Mouse (Mus musculus) CH12.LX (cell line): ENCODE data around the gene Scn8a. TPM values are rescaled to one million over a fixed set of nuclear protein-coding genes. Genes with fewer than 3 reads are reported as not detected.

ENCODE experiments used
- DNase-seq: peaks from one replicate; pipeline ENCODE4 v3.0.0-alpha.2; 2013; ENCODE audit errors: extremely low read depth
- H3K27ac ChIP-seq: 2 replicates; pipeline ENCODE4 v1.5.1; 2012; ENCODE audit warnings: low read depth, mild to moderate bottlenecking, control low read depth, moderate library complexity; ENCODE audit not compliant: insufficient read depth
- H3K27me3 ChIP-seq: replicated peaks from 2 replicates; pipeline ENCODE3; 2012; ENCODE audit warnings: inconsistent platforms
- H3K36me3 ChIP-seq, 2 experiments: replicated peaks in 1 of 2; 2 replicates each; pipeline versions ENCODE3 to v1.6.1; 2012; ENCODE audit warnings: inconsistent platforms in 1 of 2, low read length in 1 of 2, mild to moderate bottlenecking in 1 of 2, mixed read lengths in 1 of 2, moderate library complexity in 1 of 2; ENCODE audit not compliant: control insufficient read depth in 1 of 2, insufficient read depth in 1 of 2
- H3K4me1 ChIP-seq, 2 experiments: 2 replicates each; pipeline ENCODE4 v1.6.1; 2012; ENCODE audit warnings: inconsistent platforms in 1 of 2, moderate library complexity in 1 of 2; ENCODE audit not compliant: insufficient read depth in 2 of 2, control insufficient read depth in 1 of 2
- H3K4me2 ChIP-seq: 2 replicates; pipeline ENCODE4 v1.6.1; 2012; ENCODE audit warnings: low read depth, mild to moderate bottlenecking, control low read depth; ENCODE audit not compliant: poor library complexity, insufficient read depth, severe bottlenecking
- H3K4me3 ChIP-seq, 3 experiments: fragments of 150-350 bp in 1 of 3; sonication (generic) in 1 of 3; replicated peaks in 1 of 3; 2 replicates each; pipeline versions ENCODE3 to v1.5.1; 2011 to 2012; ENCODE audit warnings: low read depth in 2 of 3, low read length in 2 of 3, mild to moderate bottlenecking in 2 of 3, moderate library complexity in 2 of 3, control low read depth in 1 of 3, improper control_type of control experiment in 1 of 3, inconsistent platforms in 1 of 3, mixed read lengths in 1 of 3; ENCODE audit not compliant: poor library complexity in 1 of 3
- H3K79me2 ChIP-seq: replicated peaks from 2 replicates; pipeline ENCODE4 v1.6.1; 2012; ENCODE audit warnings: mild to moderate bottlenecking, moderate library complexity; ENCODE audit not compliant: control insufficient read depth, poor library complexity, insufficient read depth, severe bottlenecking; ENCODE audit errors: extremely low read depth
- H3K9ac ChIP-seq: 2 replicates; pipeline ENCODE4 v1.6.1; 2012; ENCODE audit warnings: low read depth, mild to moderate bottlenecking, control low read depth, moderate library complexity; ENCODE audit not compliant: insufficient read depth
- H3K9me3 ChIP-seq: replicated peaks from 2 replicates; pipeline ENCODE3; 2012; ENCODE audit warnings: low read length, inconsistent platforms, mixed read lengths
- BHLHE40 ChIP-seq: IDR thresholded peaks from 2 replicates; pipeline ENCODE4 v1.6.1; 2011; ENCODE audit warnings: mild to moderate bottlenecking, low read depth, low read length, improper control_type of control experiment
- CHD1 ChIP-seq: IDR thresholded peaks from 2 replicates; pipeline ENCODE4 v1.6.1; 2012; ENCODE audit warnings: low read depth, low read length, improper control_type of control experiment, inconsistent platforms
- E2F4 ChIP-seq: IDR thresholded peaks from 2 replicates; pipeline ENCODE4 v1.6.1; 2011; ENCODE audit warnings: low read depth, low read length, improper control_type of control experiment; ENCODE audit not compliant: insufficient replicate concordance
- ELF1 ChIP-seq: IDR thresholded peaks from 2 replicates; pipeline ENCODE4 v1.6.1; 2014; ENCODE audit warnings: low read depth, mild to moderate bottlenecking, inconsistent platforms, low read length, improper control_type of control experiment
- EP300 ChIP-seq: IDR thresholded peaks from 2 replicates; pipeline ENCODE4 v1.6.1; 2011; ENCODE audit warnings: low read length, improper control_type of control experiment
- ETS1 ChIP-seq: conservative IDR thresholded peaks from 2 replicates; pipeline ENCODE4 v1.6.1; 2012; ENCODE audit warnings: low read depth, mild to moderate bottlenecking, inconsistent platforms, low read length, improper control_type of control experiment, moderate library complexity
- IRF4 ChIP-seq: IDR thresholded peaks from 2 replicates; pipeline ENCODE4 v1.6.1; 2014; ENCODE audit warnings: low read depth, mild to moderate bottlenecking, inconsistent platforms, low read length, improper control_type of control experiment
- JUND ChIP-seq: conservative IDR thresholded peaks from 2 replicates; pipeline ENCODE4 v1.6.1; 2011; ENCODE audit warnings: low read depth, low read length, improper control_type of control experiment
- MEF2A ChIP-seq: IDR thresholded peaks from 2 replicates; pipeline ENCODE4 v1.6.1; 2014; ENCODE audit warnings: low read depth, mild to moderate bottlenecking, inconsistent platforms, low read length, improper control_type of control experiment, borderline replicate concordance
- MXI1 ChIP-seq: IDR thresholded peaks from 2 replicates; pipeline ENCODE4 v1.6.1; 2011; ENCODE audit warnings: mild to moderate bottlenecking, low read depth, low read length, improper control_type of control experiment
- NRF1 ChIP-seq: IDR thresholded peaks from 2 replicates; pipeline ENCODE4 v1.6.1; 2014; ENCODE audit warnings: low read depth, mild to moderate bottlenecking, inconsistent platforms, low read length, improper control_type of control experiment, moderate library complexity
- POLR2AphosphoS2 ChIP-seq: IDR thresholded peaks from 2 replicates; pipeline ENCODE4 v1.6.1; 2011; ENCODE audit warnings: low read depth, low read length, improper control_type of control experiment
- RAD21 ChIP-seq: IDR thresholded peaks from 2 replicates; pipeline ENCODE4 v1.6.1; 2011; ENCODE audit warnings: low read depth, mild to moderate bottlenecking, low read length, improper control_type of control experiment, moderate library complexity
- RCOR1 ChIP-seq: conservative IDR thresholded peaks from 2 replicates; pipeline ENCODE4 v1.6.1; 2012; ENCODE audit warnings: low read depth, mild to moderate bottlenecking, inconsistent platforms, low read length, improper control_type of control experiment
- SIN3A ChIP-seq: IDR thresholded peaks from 2 replicates; pipeline ENCODE4 v1.6.1; 2012; ENCODE audit warnings: low read length, improper control_type of control experiment, inconsistent platforms
- SMC3 ChIP-seq: IDR thresholded peaks from 2 replicates; pipeline ENCODE4 v1.6.1; 2011; ENCODE audit warnings: low read depth, low read length, improper control_type of control experiment
- TCF12 ChIP-seq: IDR thresholded peaks from 2 replicates; pipeline ENCODE4 v1.6.1; 2014; ENCODE audit warnings: low read depth, mild to moderate bottlenecking, inconsistent platforms, low read length, improper control_type of control experiment
- UBTF ChIP-seq: IDR thresholded peaks from 2 replicates; pipeline ENCODE4 v1.6.1; 2012; ENCODE audit warnings: low read depth, mild to moderate bottlenecking, inconsistent platforms, low read length, improper control_type of control experiment, moderate library complexity
- USF2 ChIP-seq: conservative IDR thresholded peaks from 2 replicates; pipeline ENCODE4 v1.6.1; 2011; ENCODE audit warnings: low read depth, low read length, improper control_type of control experiment
- ZKSCAN1 ChIP-seq: IDR thresholded peaks from 2 replicates; pipeline ENCODE4 v1.6.1; 2012; ENCODE audit warnings: low read depth, inconsistent platforms, low read length, improper control_type of control experiment, borderline replicate concordance
- ZNF384 ChIP-seq: IDR thresholded peaks from 2 replicates; pipeline ENCODE4 v1.6.1; 2012; ENCODE audit warnings: low read depth, low read length, improper control_type of control experiment, inconsistent platforms
- dilution Hi-C: fragments of 300-500 bp; cut with MboI; formaldehyde crosslinking; loops from 2 replicates; pipeline ENCODE4 v1.14.3; 2020; ENCODE audit warnings: low sequenced_read_pairs; ENCODE audit not compliant: extremely low pct_unique_long_range_greater_than_20kb, extremely low pct_ligation_motif_present
- in situ Hi-C: fragments of 300-500 bp; cut with MboI; formaldehyde crosslinking; loops from 3 replicates; pipeline ENCODE4 v1.14.3; 2019; ENCODE audit warnings: low sequenced_read_pairs, low pct_ligation_motif_present, low pct_unique_long_range_greater_than_20kb, mixed read lengths
- polyA plus RNA-seq: library from polyadenylated mRNA; unstranded; fragments of >175 nt; gene quantifications from 2 replicates; pipeline ENCODE4 v1.2.1, GENCODE M21; 2012; ENCODE audit warnings: low read depth; ENCODE audit not compliant: insufficient read length
- total RNA-seq, 2 experiments: library from RNA; depleted of rRNA; stranded (reverse); fragments of 300-350 nt in 1 of 2; fragments of >200 nt in 1 of 2; gene quantifications; 2 replicates each; pipeline ENCODE4 v1.2.3; 2012 to 2014

Gene Scn8a
- total and polyA plus RNA-seq, 3 experiments, result 0.13 to 0.39 (median 0.15) TPM

DNA sequence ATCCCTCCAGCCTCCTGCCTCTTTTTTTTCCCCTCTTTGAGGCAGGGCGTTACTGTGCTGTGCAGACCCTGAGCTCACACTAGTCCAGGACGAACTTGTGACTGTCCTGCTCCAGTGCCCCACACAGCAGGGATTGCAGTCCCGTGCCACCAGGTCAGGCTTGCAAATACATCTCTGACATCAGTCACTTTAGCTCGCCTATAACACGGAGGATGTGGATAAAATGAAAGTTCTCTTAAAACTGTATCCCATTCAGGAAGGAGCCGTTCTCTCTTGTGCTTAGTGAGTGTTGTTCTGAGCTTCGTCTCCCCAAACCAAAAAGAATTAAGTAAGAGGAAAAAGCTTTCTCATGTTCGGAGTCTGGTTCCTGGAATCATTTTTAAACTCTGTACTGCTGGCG is 216.8 kb downstream of the Scn8a start:
- Histone ChIP-seq H3K36me3 (no peaks in the 10 kb centered on the region), H3K27me3 (peaks cover 65% of the 10 kb centered on the region), H3K4me3 (no peak overlapping the region), H3K4me1 (peaks cover 10 to 12% of the 10 kb centered on the region in 2 experiments), H3K9ac (no peak overlapping the region), H3K9me3 (no peaks in the 10 kb centered on the region), H3K4me2 (no peak overlapping the region), H3K27ac (no peak overlapping the region), H3K79me2 (no peaks in the 10 kb centered on the region)
- no peak for TF ChIP-seq ZNF384
- no peak for TF ChIP-seq ETS1
- TF ChIP-seq MEF2A, result no peak
- TF ChIP-seq SMC3, result no peak
- TF ChIP-seq SIN3A, result no peak
- TF ChIP-seq RCOR1, result no peak
- no peak for TF ChIP-seq EP300
- no peak for TF ChIP-seq BHLHE40
- no peak for TF ChIP-seq POLR2AphosphoS2
- no peak for TF ChIP-seq JUND
- no peak for TF ChIP-seq E2F4
- TF ChIP-seq RAD21, result no peak
- TF ChIP-seq CHD1, result no peak
- no peak for TF ChIP-seq TCF12
- TF ChIP-seq USF2, result no peak
- no peak for TF ChIP-seq ZKSCAN1
- TF ChIP-seq MXI1, result no peak
- no peak for TF ChIP-seq NRF1
- TF ChIP-seq ELF1, result no peak
- TF ChIP-seq IRF4, result no peak
- dilution Hi-C loops, result no loop called here
- in situ Hi-C loops, result no loop called here
- DNase-seq, result no peak

DNA sequence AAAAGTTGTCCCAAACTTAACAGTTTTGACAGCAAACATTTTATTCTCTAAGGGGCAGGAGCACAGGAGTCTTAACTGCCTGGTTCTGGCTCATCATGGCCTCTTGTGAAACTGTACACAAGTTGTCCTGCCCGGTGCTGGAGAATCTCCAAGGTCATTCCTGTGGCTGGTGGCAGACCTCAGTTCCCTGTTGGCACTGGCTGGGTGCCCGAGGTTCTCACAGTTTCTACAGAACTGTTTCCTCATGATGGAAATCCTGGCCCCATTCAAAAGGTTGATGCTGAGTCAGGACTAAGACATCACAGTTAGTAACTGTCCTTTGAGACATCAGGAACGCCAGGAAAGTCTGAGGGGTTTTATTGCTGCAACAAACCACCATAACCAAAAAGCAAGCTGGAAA is 217.3 kb downstream of the Scn8a start:
- Histone ChIP-seq H3K27me3 (peaks cover 67% of the 10 kb centered on the region), H3K4me1 (peaks cover 10 to 12% of the 10 kb centered on the region in 2 experiments), H3K79me2 (no peaks in the 10 kb centered on the region), H3K9ac (no peak overlapping the region), H3K9me3 (no peaks in the 10 kb centered on the region), H3K4me3 (no peak overlapping the region), H3K36me3 (no peaks in the 10 kb centered on the region), H3K4me2 (no peak overlapping the region), H3K27ac (no peak overlapping the region)
- dilution Hi-C loops (no loop called here), in situ Hi-C loops (no loop called here)
- no peak for DNase-seq
- TF ChIP-seq UBTF (no peak), SMC3 (no peak), USF2 (no peak)
